Mouse (Mus musculus) ES-E14 (cell line): Measurements from ENCODE around the gene Slc5a3.

Source experiments
- CHD2 ChIP-seq: IDR thresholded peaks from 2 replicates; pipeline ENCODE4 v1.6.1; 2014; ENCODE audit warnings: mild to moderate bottlenecking, low read depth, low read length, inconsistent platforms
- MAFK ChIP-seq: IDR thresholded peaks from 2 replicates; pipeline ENCODE4 v1.6.1; 2014; ENCODE audit warnings: mild to moderate bottlenecking, low read depth, low read length, inconsistent platforms; ENCODE audit not compliant: insufficient read depth
- ZNF384 ChIP-seq: IDR thresholded peaks from 2 replicates; pipeline ENCODE4 v1.6.1; 2012; ENCODE audit warnings: low read depth, low read length, inconsistent platforms

DNA sequence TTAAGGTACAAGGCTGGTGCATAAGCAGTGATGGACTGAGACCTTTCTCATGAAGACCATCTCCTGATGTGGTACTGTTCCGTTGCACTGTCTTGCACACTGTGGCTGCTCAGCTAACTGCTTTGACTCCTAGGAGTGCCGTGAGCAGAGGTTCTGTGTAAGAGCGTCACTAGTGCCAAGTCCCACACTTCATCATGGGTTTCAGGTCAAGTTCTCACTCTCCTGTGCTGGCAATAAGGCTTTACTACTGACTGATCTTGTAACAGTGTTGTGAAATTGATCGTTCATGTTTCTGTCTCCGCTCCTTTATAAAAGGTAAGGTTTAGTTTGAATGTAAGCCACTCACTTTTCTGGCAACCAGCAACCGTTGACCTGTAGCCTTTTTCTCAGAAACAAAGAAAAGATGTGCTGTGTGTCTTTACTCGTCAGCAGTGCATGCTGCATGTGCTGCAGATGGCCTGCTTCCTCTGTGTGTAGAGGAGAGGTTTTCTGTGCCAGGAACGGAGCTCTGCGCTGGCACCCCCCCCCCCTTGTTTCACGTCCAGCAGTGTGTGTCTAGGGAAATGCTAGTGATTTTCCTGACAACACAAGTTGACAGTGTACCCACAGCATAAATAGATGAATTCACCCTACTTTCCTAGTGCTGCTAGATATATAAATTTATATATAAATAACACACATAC, 25.8 kb downstream of the Slc5a3 start:
- TF ChIP-seq ZNF384 (no peak), MAFK (no peak), CHD2 (no peak)
